Comparison of ENCODE assay signal across 22 mouse cellular contexts in genomic region chr8:124201706-124202105, GRCm38 (mm10). TPM values are rescaled to one million over a fixed set of nuclear protein-coding genes. Genes with fewer than 3 reads are reported as not detected.
DNase-seq lines count a peak whose midpoint lies in the region; ATAC-seq lines count a peak whose summit lies in the region.
"Had no signal": no experiment of that assay in that cellular context is flagged by ENCODE, and none has a peak within 500 bp of the region (broad histone marks: within the 10 kb centered on the region; RNA-seq: fewer than 3 reads in every experiment).

No protein-coding gene starts in this region.

- H3K9me3 ChIP-seq in lung, embryonic 16.5 days (ENCODE audit: control insufficient read depth, low read length): no peaks in the 10 kb centered on the region
- H3K9me3 ChIP-seq: forebrain, embryonic 12.5 days; heart, embryonic 13.5 days; kidney, embryonic 15.5 days; limb, embryonic 12.5 days; liver, embryonic 15.5 days had no signal

- peaks cover 6% of the 10 kb centered on the region for H3K27me3 ChIP-seq in lung, embryonic 16.5 days (ENCODE audit: control insufficient read depth, insufficient read depth, low read depth, low read length)
- H3K27me3 ChIP-seq: forebrain, embryonic 12.5 days; kidney, embryonic 15.5 days; limb, embryonic 12.5 days; liver, embryonic 15.5 days had no signal

- WGBS in lung, embryonic 16.5 days: 53% methylated on average over 8 of the region's 8 CpGs

- H3K27ac ChIP-seq in brown adipose tissue, adult 24 weeks (replicated peaks; ENCODE audit: low read depth, low read length): peak overlapping the region; percentile 75
- peak overlapping the region; percentile 13; the same call in 1 of the 2 replicates for H3K27ac ChIP-seq in lung, embryonic 16.5 days (ENCODE audit: low read length)
- H3K27ac ChIP-seq: forebrain, embryonic 12.5 days; gastrocnemius, adult 2 months; heart, embryonic 13.5 days; kidney, embryonic 15.5 days; limb, embryonic 12.5 days; liver, embryonic 15.5 days had no signal

- H3K4me3 ChIP-seq in brown adipose tissue, adult 24 weeks (ENCODE audit: insufficient read depth, low read depth, low read length): no peak overlapping the region
- H3K4me3 ChIP-seq in lung, embryonic 16.5 days (ENCODE audit: low read length): no peak overlapping the region
- H3K4me3 ChIP-seq: forebrain, embryonic 12.5 days; gastrocnemius, adult 2 months; heart, embryonic 13.5 days; kidney, embryonic 15.5 days; limb, embryonic 12.5 days; liver, embryonic 15.5 days had no signal

- peak; percentile 47; the same call in 1 of the 2 replicates for ATAC-seq in lung, embryonic 16.5 days (ENCODE audit: low read depth)
- ATAC-seq in megakaryocyte, adult 5-6 weeks (ENCODE audit: poor library complexity, severe bottlenecking): 0 out of 2 replicates have a peak, but pooled peaks have one; percentile 43
- ATAC-seq in monocyte, adult 5-6 weeks (replicated peaks; ENCODE audit: insufficient number of reproducible peaks, low FRiP score, low TSS enrichment, poor library complexity, severe bottlenecking): no peak
- ATAC-seq: hindbrain, embryonic 16.5 days; intestine, postnatal 0 days; midbrain, embryonic 16.5 days had no signal

- H3K4me2 ChIP-seq in lung, embryonic 16.5 days (ENCODE audit: low read depth, low read length): no peak overlapping the region
- H3K4me2 ChIP-seq: forebrain, embryonic 12.5 days; heart, embryonic 13.5 days; kidney, embryonic 15.5 days; limb, embryonic 12.5 days; liver, embryonic 15.5 days had no signal

- H3K4me1 ChIP-seq in brown adipose tissue, adult 24 weeks (ENCODE audit: control insufficient read depth, insufficient read depth, insufficient read length, low read length): peaks cover 14% of the 10 kb centered on the region
- H3K4me1 ChIP-seq in lung, embryonic 16.5 days (replicated peaks; ENCODE audit: control insufficient read depth, insufficient read depth, low read length): peaks cover 25% of the 10 kb centered on the region
- H3K4me1 ChIP-seq: forebrain, embryonic 12.5 days; liver, embryonic 15.5 days had no signal

- DNase-seq in 416B (ENCODE audit: low read depth): peak; percentile 60
- DNase-seq in right cerebral cortex, adult 2 months (ENCODE audit: low spot score in 2 of 2): no peak
- DNase-seq in urinary bladder, postnatal 25 days (ENCODE audit: low spot score): no peak
- DNase-seq: adrenal gland, postnatal 14 days; cerebellum, adult 2 months; gastrocnemius, adult 2 months; heart, adult 18-20 months; heart, postnatal 4 days; retina, postnatal 1 day; thymus, postnatal 14 days had no signal

- no peak overlapping the region for H3K9ac ChIP-seq in lung, embryonic 16.5 days (ENCODE audit: low read length)
- H3K9ac ChIP-seq: forebrain, embryonic 12.5 days; heart, embryonic 13.5 days; kidney, embryonic 15.5 days; limb, embryonic 12.5 days; liver, embryonic 15.5 days had no signal

- no peaks in the 10 kb centered on the region for H3K36me3 ChIP-seq in lung, embryonic 16.5 days (ENCODE audit: control insufficient read depth, insufficient read depth, low read length)
- H3K36me3 ChIP-seq: forebrain, embryonic 12.5 days; heart, embryonic 13.5 days; kidney, embryonic 15.5 days; limb, embryonic 12.5 days; liver, embryonic 15.5 days had no signal

RNA-seq across cellular contexts. Expression of gene Galnt2, which starts 29.5 kb away (rescaled TPM):
- polyA plus RNA-seq in brown adipose tissue, adult 24 weeks (2012; ENCODE audit: insufficient read depth, insufficient read length, missing spikeins): 34.1 and 54.4 TPM in 2 replicates
- polyA plus RNA-seq in lung, embryonic 16.5 days (2015; fragmentation: Nextera tagmentation; extraction: Ambion mirVana): 36.8 and 46.4 TPM in 2 replicates
- 31.3 and 61.1 TPM in 2 replicates for total RNA-seq in megakaryocyte, adult 5-6 weeks (2015)
- total RNA-seq in megakaryocyte, adult 5-6 weeks (2017): 15.5 and 20.4 TPM in 2 replicates
- 39.5 to 77.2 TPM (median 42.9 TPM) in 3 replicates for total RNA-seq in monocyte, adult 5-6 weeks (2017)
